Mouse (Mus musculus): Measurements from ENCODE around the gene C730034F03Rik.

The C730034F03Rik gene

GRCm38 (mm10) chr15:89475611-89476474 is 46.5 kb downstream of the C730034F03Rik start:
- peak; percentile 95 to 98 for DNase-seq

GRCm38 (mm10) chr15:89476475-89476815 is 47.1 kb downstream of the C730034F03Rik start:
- DNase-seq, result no peak

GRCm38 (mm10) chr15:89477091-89477491 is 47.7 kb downstream of the C730034F03Rik start, which contains the start of gene Arsa:
TSS of gene Arsa (minus strand) at chr15:89477425.
- peak in 1 of 2 experiments; percentile 27 for DNase-seq

GRCm38 (mm10) chr15:89477806-89478205 is 48.4 kb downstream of the C730034F03Rik start:
- peak in 1 of 2 experiments; percentile 16 for DNase-seq

GRCm38 (mm10) chr15:89478622-89479021 is 49.2 kb downstream of the C730034F03Rik start:
- no peak for DNase-seq

All from cerebellum, postnatal 25 days (tissue).